Mouse (Mus musculus) neural tube, embryonic 13.5 days (tissue): ENCODE data around the gene Sema4d. TPM values are rescaled to one million over a fixed set of nuclear protein-coding genes. Genes with fewer than 3 reads are reported as not detected.
A peak's percentile ranks its signal among the peaks of the same experiment; 100 is the strongest.
"Not testable (repeated sequence)": the region's sequence is repeated elsewhere in the genome, so short reads cannot be mapped to it uniquely, and the experiment has no call there.

Experiments
- ATAC-seq: fragments of 200-750 bp; cut with Nextera tagmentation; 2 replicates; pipeline ENCODE4 v1.8.0; 2017; ENCODE audit warnings: low read depth, mild to moderate bottlenecking, moderate TSS enrichment, moderate library complexity
- H3K27ac ChIP-seq: fragments of 300-500 bp; sonication (generic); replicated peaks from 2 replicates; pipeline ENCODE4 v1.5.1; 2015; ENCODE audit warnings: moderate library complexity, mild to moderate bottlenecking, inconsistent platforms
- H3K27me3 ChIP-seq: fragments of 300-500 bp; sonication (generic); 2 replicates; pipeline ENCODE4 v1.6.1; 2015; ENCODE audit warnings: mild to moderate bottlenecking, inconsistent platforms
- H3K36me3 ChIP-seq: fragments of 300-500 bp; sonication (generic); 2 replicates; pipeline ENCODE4 v1.6.1; 2015; ENCODE audit warnings: mild to moderate bottlenecking, inconsistent platforms
- H3K4me1 ChIP-seq: fragments of 300-500 bp; sonication (generic); replicated peaks from 2 replicates; pipeline ENCODE4 v1.6.1; 2015; ENCODE audit warnings: inconsistent platforms
- H3K4me2 ChIP-seq: fragments of 300-500 bp; sonication (generic); 2 replicates; pipeline ENCODE4 v1.6.1; 2015; ENCODE audit warnings: inconsistent platforms, mild to moderate bottlenecking, moderate library complexity
- H3K4me3 ChIP-seq: fragments of 300-500 bp; sonication (generic); 2 replicates; pipeline ENCODE4 v1.5.1; 2015; ENCODE audit warnings: mild to moderate bottlenecking, inconsistent platforms
- H3K9ac ChIP-seq: fragments of 300-500 bp; sonication (generic); 2 replicates; pipeline ENCODE4 v1.6.1; 2015; ENCODE audit warnings: moderate library complexity, mild to moderate bottlenecking, inconsistent platforms
- H3K9me3 ChIP-seq: fragments of 300-500 bp; sonication (generic); 2 replicates; pipeline ENCODE4 v1.6.1; 2016; ENCODE audit warnings: inconsistent platforms
- WGBS: fragments of 180-500 bp; shearing (Covaris S2); methylation state at CpG from one replicate; pipeline ENCODE4 v1.1.7; 2015; 5-methylcytosine and 5-hydroxymethylcytosine counted together
- polyA plus RNA-seq: library from polyadenylated mRNA; unstranded; fragments of >200 nt; fragmentation: Nextera tagmentation; extraction: Ambion mirVana; gene quantifications from 2 replicates; pipeline ENCODE4 v1.2.1, GENCODE M21; 2015

The Sema4d gene
- polyA plus RNA-seq = 14.3 TPM in 2 replicates

- peak within 1 kb of the TSS; percentile 70 for H3K27ac ChIP-seq
Observed at GRCm38 (mm10) chr13:51793425-51793891, at the start of gene Sema4d. TSS of gene Sema4d (minus strand) at chr13:51793747.

GRCm38 (mm10) chr13:51843298-51843697 is 49.8 kb upstream of the Sema4d start:
- Histone ChIP-seq H3K4me2 (no peak overlapping the region), H3K27ac (no peak overlapping the region), H3K4me1 (peaks cover 46% of the 10 kb centered on the region), H3K9me3 (no peaks in the 10 kb centered on the region), H3K27me3 (peaks cover 57% of the 10 kb centered on the region), H3K4me3 (no peak overlapping the region), H3K9ac (no peak overlapping the region), H3K36me3 (no peaks in the 10 kb centered on the region)
- WGBS = 70% methylated on average over 4 of the region's 4 CpGs
- no peak for ATAC-seq

More at GRCm38 (mm10) chr13:51793425-51793891, at the start of gene Sema4d:
- Histone ChIP-seq H3K27me3 (peaks cover 16% of the 10 kb centered on the region), H3K4me3 (peak within 1 kb of the TSS; percentile 86), H3K9ac (peak within 1 kb of the TSS; percentile 76), H3K9me3 (no peaks in the 10 kb centered on the region), H3K4me1 (peaks cover 31% of the 10 kb centered on the region), H3K36me3 (no peaks in the 10 kb centered on the region), H3K4me2 (peak within 1 kb of the TSS; percentile 82)
- peak; percentile 81 for ATAC-seq
- 2% methylated on average over 37 of the region's 52 CpGs for WGBS

GRCm38 (mm10) chr13:51842773-51843172 is 49.2 kb upstream of the Sema4d start:
- Histone ChIP-seq H3K27me3 (peaks cover 63% of the 10 kb centered on the region), H3K4me2 (peak overlapping the region; percentile 15), H3K4me1 (peaks cover 41% of the 10 kb centered on the region), H3K4me3 (no peak overlapping the region), H3K9ac (no peak overlapping the region), H3K36me3 (no peaks in the 10 kb centered on the region), H3K9me3 (no peaks in the 10 kb centered on the region), H3K27ac (no peak overlapping the region)
- 7% methylated on average over 12 of the region's 12 CpGs for WGBS
- no peak for ATAC-seq

- H3K4me2 ChIP-seq = peak overlapping the region; percentile 15; the same call in 1 of the 2 replicates
- H3K4me1 ChIP-seq = peaks cover 36% of the 10 kb centered on the region
- H3K36me3 ChIP-seq = no peaks in the 10 kb centered on the region
- no peaks in the 10 kb centered on the region for H3K9me3 ChIP-seq
- H3K9ac ChIP-seq = no peak overlapping the region
- H3K27me3 ChIP-seq = peaks cover 67% of the 10 kb centered on the region
- WGBS = 5% methylated on average over 5 of the region's 5 CpGs
- no peak overlapping the region for H3K27ac ChIP-seq
- no peak overlapping the region for H3K4me3 ChIP-seq
- ATAC-seq = no peak
Observed at GRCm38 (mm10) chr13:51842191-51842590, 48.6 kb upstream of the Sema4d start.

GRCm38 (mm10) chr13:51841541-51842115 is 48.1 kb upstream of the Sema4d start:
- no peak for ATAC-seq
- H3K9ac ChIP-seq = no peak overlapping the region
- H3K4me1 ChIP-seq = peaks cover 30% of the 10 kb centered on the region
- no peak overlapping the region for H3K4me3 ChIP-seq
- 15% methylated on average over 12 of the region's 12 CpGs for WGBS
- peaks cover 72% of the 10 kb centered on the region for H3K27me3 ChIP-seq
- 0 out of 2 replicates have a peak overlapping the region, but pooled peaks have one; percentile 6 for H3K4me2 ChIP-seq
- no peak overlapping the region for H3K27ac ChIP-seq
- H3K36me3 ChIP-seq = no peaks in the 10 kb centered on the region
- no peaks in the 10 kb centered on the region for H3K9me3 ChIP-seq

- no peak overlapping the region for H3K27ac ChIP-seq
- no peak overlapping the region for H3K4me3 ChIP-seq
- no peak overlapping the region for H3K4me2 ChIP-seq
- 51% methylated on average over 6 of the region's 6 CpGs for WGBS
- H3K9me3 ChIP-seq = no peaks in the 10 kb centered on the region
- no peak for ATAC-seq
- peaks cover 30% of the 10 kb centered on the region for H3K4me1 ChIP-seq
- no peak overlapping the region for H3K9ac ChIP-seq
- H3K27me3 ChIP-seq = peaks cover 75% of the 10 kb centered on the region
- H3K36me3 ChIP-seq = no peaks in the 10 kb centered on the region
Observed at GRCm38 (mm10) chr13:51840702-51841101, 47.2 kb upstream of the Sema4d start.

GRCm38 (mm10) chr13:51839250-51840026 is 45.9 kb upstream of the Sema4d start:
- Histone ChIP-seq H3K4me1 (peaks cover 26% of the 10 kb centered on the region), H3K27me3 (peaks cover 75% of the 10 kb centered on the region), H3K4me2 (no peak overlapping the region), H3K9me3 (no peaks in the 10 kb centered on the region), H3K36me3 (no peaks in the 10 kb centered on the region), H3K27ac (no peak overlapping the region), H3K9ac (no peak overlapping the region), H3K4me3 (no peak overlapping the region)
- no peak for ATAC-seq
- WGBS = 23% methylated on average over 8 of the region's 8 CpGs

GRCm38 (mm10) chr13:51837402-51837801 is 43.9 kb upstream of the Sema4d start:
- no peak overlapping the region for H3K27ac ChIP-seq
- peaks cover 22% of the 10 kb centered on the region for H3K4me1 ChIP-seq
- WGBS = 55% methylated on average over 5 of the region's 5 CpGs
- H3K36me3 ChIP-seq = no peaks in the 10 kb centered on the region
- no peaks in the 10 kb centered on the region for H3K9me3 ChIP-seq
- ATAC-seq = no peak
- H3K9ac ChIP-seq = no peak overlapping the region
- H3K4me2 ChIP-seq = no peak overlapping the region
- H3K27me3 ChIP-seq = peaks cover 56% of the 10 kb centered on the region
- H3K4me3 ChIP-seq = no peak overlapping the region

GRCm38 (mm10) chr13:51835208-51835607 is 41.7 kb upstream of the Sema4d start:
- WGBS = 75% methylated on average over 4 of the region's 4 CpGs
- ATAC-seq, H3K9ac ChIP-seq, H3K4me1 ChIP-seq, H3K27ac ChIP-seq, H3K9me3 ChIP-seq, H3K36me3 ChIP-seq, H3K4me2 ChIP-seq, H3K4me3 ChIP-seq: not testable (repeated sequence)
- H3K27me3 ChIP-seq = peaks cover 35% of the 10 kb centered on the region

- peaks cover 30% of the 10 kb centered on the region for H3K27me3 ChIP-seq
- H3K9ac ChIP-seq = no peak overlapping the region
- H3K27ac ChIP-seq = no peak overlapping the region
- H3K4me1 ChIP-seq = peaks cover 6% of the 10 kb centered on the region; the same call in 1 of the 2 replicates
- ATAC-seq = no peak
- H3K4me2 ChIP-seq = no peak overlapping the region
- WGBS = 63% methylated on average over 2 of the region's 2 CpGs
- no peak overlapping the region for H3K4me3 ChIP-seq
- no peaks in the 10 kb centered on the region for H3K36me3 ChIP-seq
- H3K9me3 ChIP-seq = no peaks in the 10 kb centered on the region
Observed at GRCm38 (mm10) chr13:51834520-51834919, 41.0 kb upstream of the Sema4d start.

- WGBS = 64% methylated on average over 8 of the region's 8 CpGs
- H3K4me1 ChIP-seq, H3K9me3 ChIP-seq, H3K4me3 ChIP-seq, H3K4me2 ChIP-seq, H3K36me3 ChIP-seq, H3K27ac ChIP-seq, ATAC-seq, H3K9ac ChIP-seq: not testable (repeated sequence)
- peaks cover 25% of the 10 kb centered on the region for H3K27me3 ChIP-seq
Observed at GRCm38 (mm10) chr13:51834024-51834423, 40.5 kb upstream of the Sema4d start.

GRCm38 (mm10) chr13:51833611-51834010 is 40.1 kb upstream of the Sema4d start:
- Histone ChIP-seq H3K4me3 (no peak overlapping the region), H3K4me1 (peaks cover 6% of the 10 kb centered on the region; the same call in 1 of the 2 replicates), H3K27me3 (peaks cover 21% of the 10 kb centered on the region), H3K27ac (no peak overlapping the region), H3K9ac (no peak overlapping the region), H3K4me2 (no peak overlapping the region), H3K9me3 (no peaks in the 10 kb centered on the region), H3K36me3 (no peaks in the 10 kb centered on the region)
- ATAC-seq = peak; percentile 44; the same call in 1 of the 2 replicates
- 32% methylated on average over 2 of the region's 2 CpGs for WGBS
